Mouse (Mus musculus): Measurements from ENCODE around the gene Ppp4r3a. TPM values are rescaled to one million over a fixed set of nuclear protein-coding genes. Genes with fewer than 3 reads are reported as not detected.

Gene Ppp4r3a
- polyA plus RNA-seq, 1 experiment from 2014 or later: 27.0 TPM

DNA sequence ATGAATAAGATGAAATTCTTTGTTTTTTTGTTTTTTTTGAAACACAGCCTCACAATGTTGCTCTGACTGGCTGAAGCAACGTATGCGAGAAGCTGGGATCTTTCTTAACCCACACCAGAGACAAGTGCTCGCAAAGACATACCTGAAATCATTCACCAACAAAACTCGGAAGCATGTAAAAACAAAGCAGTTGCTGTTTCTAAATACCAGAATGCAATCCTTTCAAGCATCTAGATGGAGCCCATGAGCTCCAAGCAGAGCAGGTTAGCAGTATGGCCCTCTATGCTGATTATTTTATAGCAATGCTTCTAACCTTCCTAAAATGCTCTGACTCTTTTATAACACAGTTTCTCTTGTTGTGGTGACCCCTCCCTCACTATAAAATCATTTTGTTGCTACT lies 735 bp upstream of the Ppp4r3a start:
- H3K4me1 ChIP-seq (replicated peaks): peaks cover 25% of the 10 kb centered on the region
- H3K27me3 ChIP-seq: no peaks in the 10 kb centered on the region
- WGBS: 8% methylated on average over 4 of the region's 4 CpGs
- H3K9ac ChIP-seq: peak overlapping the region; percentile 99
- no peaks in the 10 kb centered on the region for H3K36me3 ChIP-seq
- H3K4me3 ChIP-seq: peak overlapping the region; percentile 97
- peak overlapping the region; percentile 76 for H3K4me2 ChIP-seq
- H3K27ac ChIP-seq: peak overlapping the region; percentile 99
- H3K9me3 ChIP-seq (replicated peaks): no peaks in the 10 kb centered on the region
- no peak for ATAC-seq (replicated peaks; ENCODE audit: insufficient number of reproducible peaks, insufficient read depth, low FRiP score, low read depth)

DNA sequence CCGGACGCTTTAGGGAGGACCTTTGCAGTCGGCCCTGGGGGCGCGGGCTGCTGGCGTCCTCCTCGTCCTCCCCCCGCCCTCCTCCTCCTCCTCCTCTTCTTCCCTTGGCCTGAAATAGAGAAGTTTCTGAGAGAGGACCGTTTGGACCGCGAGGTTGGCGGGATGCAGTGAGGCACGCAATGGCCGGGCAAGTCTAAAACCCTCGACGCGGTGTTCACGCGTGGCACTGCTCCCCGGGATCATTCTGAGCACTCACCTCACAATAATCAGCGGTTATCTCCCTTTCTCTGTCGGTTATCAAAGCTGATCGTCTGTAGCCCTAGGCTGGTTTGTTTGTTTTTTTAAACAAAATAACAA lies 315 bp upstream of the Ppp4r3a start:
- peaks cover 28% of the 10 kb centered on the region for H3K4me1 ChIP-seq (replicated peaks)
- peak; percentile 41 for ATAC-seq (replicated peaks; ENCODE audit: insufficient number of reproducible peaks, insufficient read depth, low FRiP score, low read depth)
- peak overlapping the region; percentile 97 for H3K4me3 ChIP-seq
- peak overlapping the region; percentile 76 for H3K4me2 ChIP-seq
- H3K27me3 ChIP-seq: no peaks in the 10 kb centered on the region
- whole genome bisulfite sequencing: under 1% methylated on average over 23 of the region's 23 CpGs
- peak overlapping the region; percentile 99 for H3K9ac ChIP-seq
- H3K36me3 ChIP-seq: no peaks in the 10 kb centered on the region
- peak overlapping the region; percentile 99 for H3K27ac ChIP-seq
- H3K9me3 ChIP-seq (replicated peaks): no peaks in the 10 kb centered on the region

- peak overlapping the region; percentile 76 for H3K4me2 ChIP-seq
- peak overlapping the region; percentile 99 for H3K27ac ChIP-seq
- no peaks in the 10 kb centered on the region for H3K36me3 ChIP-seq
- no peaks in the 10 kb centered on the region for H3K9me3 ChIP-seq (replicated peaks)
- H3K4me3 ChIP-seq: peak overlapping the region; percentile 97
- under 1% methylated on average over 68 of the region's 69 CpGs for WGBS
- ATAC-seq (replicated peaks; ENCODE audit: insufficient number of reproducible peaks, insufficient read depth, low FRiP score, low read depth): peak; percentile 28
- H3K9ac ChIP-seq: peak overlapping the region; percentile 99
- H3K4me1 ChIP-seq (replicated peaks): peaks cover 25% of the 10 kb centered on the region
- no peaks in the 10 kb centered on the region for H3K27me3 ChIP-seq
Measured at GRCm38 (mm10) chr12:101082296-101083075, 1.0 kb downstream of the Ppp4r3a start.

DNA sequence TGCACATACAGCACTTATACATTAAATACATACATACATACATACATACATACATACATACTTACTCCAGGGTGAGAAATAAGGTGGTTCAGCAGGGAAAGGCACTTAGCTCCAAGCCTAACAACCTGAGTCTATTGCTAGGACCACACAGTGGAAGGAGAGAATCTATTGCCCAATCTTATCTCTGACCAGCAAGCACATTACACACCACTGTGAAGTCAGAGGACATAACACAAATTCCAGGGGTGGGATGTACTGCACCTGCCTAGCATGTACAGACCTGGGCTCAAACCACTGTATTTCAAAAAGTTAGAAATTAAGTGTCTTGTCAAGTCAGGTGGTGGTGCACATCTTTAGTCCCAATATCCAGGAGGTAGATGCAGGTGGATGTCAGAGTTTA lies 5.5 kb downstream of the Ppp4r3a start:
- Histone ChIP-seq H3K4me1 (replicated peaks) (peaks cover 24% of the 10 kb centered on the region), H3K4me3 (no peak overlapping the region), H3K36me3 (no peaks in the 10 kb centered on the region), H3K9me3 (replicated peaks) (no peaks in the 10 kb centered on the region), H3K4me2 (no peak overlapping the region), H3K27me3 (no peaks in the 10 kb centered on the region), H3K27ac (no peak overlapping the region), H3K9ac (no peak overlapping the region)
- ATAC-seq (replicated peaks; ENCODE audit: insufficient number of reproducible peaks, insufficient read depth, low FRiP score, low read depth): no peak

GRCm38 (mm10) chr12:101075433-101075832 lies 8.1 kb downstream of the Ppp4r3a start:
- H3K4me1 ChIP-seq (replicated peaks): peaks cover 16% of the 10 kb centered on the region
- no peak for ATAC-seq (replicated peaks; ENCODE audit: insufficient number of reproducible peaks, insufficient read depth, low FRiP score, low read depth)
- 68% methylated on average over 3 of the region's 3 CpGs for WGBS
- no peaks in the 10 kb centered on the region for H3K36me3 ChIP-seq
- no peak overlapping the region for H3K4me3 ChIP-seq
- H3K27me3 ChIP-seq: no peaks in the 10 kb centered on the region
- no peak overlapping the region for H3K4me2 ChIP-seq
- H3K9ac ChIP-seq: no peak overlapping the region
- no peak overlapping the region for H3K27ac ChIP-seq
- no peaks in the 10 kb centered on the region for H3K9me3 ChIP-seq (replicated peaks)

GRCm38 (mm10) chr12:101074821-101075429 lies 8.6 kb downstream of the Ppp4r3a start:
- Histone ChIP-seq H3K4me2 (no peak overlapping the region), H3K4me3 (no peak overlapping the region), H3K4me1 (replicated peaks) (peaks cover 15% of the 10 kb centered on the region), H3K36me3 (no peaks in the 10 kb centered on the region), H3K27me3 (no peaks in the 10 kb centered on the region), H3K9ac (no peak overlapping the region), H3K27ac (no peak overlapping the region), H3K9me3 (replicated peaks) (no peaks in the 10 kb centered on the region)
- 86% methylated on average over 4 of the region's 4 CpGs for WGBS
- ATAC-seq (replicated peaks; ENCODE audit: insufficient number of reproducible peaks, insufficient read depth, low FRiP score, low read depth): no peak

DNA sequence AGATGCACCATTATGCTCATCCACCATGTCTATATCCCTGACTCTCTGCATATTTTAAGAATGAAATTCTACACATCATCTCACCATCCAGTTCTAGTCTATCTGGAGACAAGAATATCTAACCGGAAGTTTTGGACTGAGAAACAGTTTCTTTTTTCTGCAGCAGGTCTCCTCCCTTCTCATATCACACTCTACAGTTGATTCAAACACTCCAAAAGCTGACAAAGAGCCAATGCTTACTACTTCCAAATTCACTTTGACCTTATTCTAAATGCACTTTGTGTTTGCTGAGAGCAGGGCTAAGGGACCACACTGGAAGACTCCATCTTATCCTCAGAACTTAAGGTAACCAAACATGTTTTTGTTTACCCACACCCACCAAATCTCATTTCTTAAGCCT lies 13.7 kb downstream of the Ppp4r3a start:
- H3K4me2 ChIP-seq: no peak overlapping the region

DNA sequence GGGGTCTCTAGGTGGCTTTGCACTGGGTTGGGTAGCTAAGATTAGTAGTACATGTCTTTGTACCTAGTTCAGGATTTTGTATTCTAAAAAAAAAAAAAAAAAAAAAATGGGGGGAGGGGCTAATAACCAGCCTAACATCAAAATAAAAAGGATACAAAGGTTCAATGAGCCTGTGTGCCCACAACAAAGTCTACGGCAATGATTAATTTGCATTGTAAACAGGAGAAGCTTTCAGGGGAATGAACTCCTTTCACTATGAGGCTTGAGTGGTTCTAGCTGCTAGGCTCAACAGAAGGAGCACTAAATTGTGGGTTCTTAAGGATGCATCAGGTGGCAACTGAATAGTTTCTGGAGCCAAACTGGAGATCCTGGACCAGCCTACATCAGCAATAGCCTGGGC lies 17.2 kb downstream of the Ppp4r3a start:
- no peak for ATAC-seq (replicated peaks; ENCODE audit: insufficient number of reproducible peaks, insufficient read depth, low FRiP score, low read depth)
- H3K4me2 ChIP-seq: no peak overlapping the region
- H3K27ac ChIP-seq: peak overlapping the region; percentile 29
- H3K9ac ChIP-seq: no peak overlapping the region
- no peak overlapping the region for H3K4me3 ChIP-seq
- peaks cover 11% of the 10 kb centered on the region for H3K4me1 ChIP-seq (replicated peaks)
- peaks cover 44% of the 10 kb centered on the region for H3K36me3 ChIP-seq
- no peaks in the 10 kb centered on the region for H3K9me3 ChIP-seq (replicated peaks)
- 84% methylated on average over 1 of the region's 1 CpGs for WGBS
- H3K27me3 ChIP-seq: no peaks in the 10 kb centered on the region

More for the DNA sequence above, 13.7 kb downstream of the Ppp4r3a start:
- Histone ChIP-seq H3K4me1 (replicated peaks) (peaks cover 13% of the 10 kb centered on the region), H3K4me3 (no peak overlapping the region), H3K27ac (0 out of 2 replicates have a peak overlapping the region, but pooled peaks have one; percentile 7), H3K9ac (no peak overlapping the region), H3K27me3 (no peaks in the 10 kb centered on the region), H3K9me3 (replicated peaks) (no peaks in the 10 kb centered on the region), H3K36me3 (peaks cover 15% of the 10 kb centered on the region; the same call in 1 of the 2 replicates)
- WGBS: 40% methylated on average over 1 of the region's 1 CpGs
- ATAC-seq (replicated peaks; ENCODE audit: insufficient number of reproducible peaks, insufficient read depth, low FRiP score, low read depth): no peak

DNA sequence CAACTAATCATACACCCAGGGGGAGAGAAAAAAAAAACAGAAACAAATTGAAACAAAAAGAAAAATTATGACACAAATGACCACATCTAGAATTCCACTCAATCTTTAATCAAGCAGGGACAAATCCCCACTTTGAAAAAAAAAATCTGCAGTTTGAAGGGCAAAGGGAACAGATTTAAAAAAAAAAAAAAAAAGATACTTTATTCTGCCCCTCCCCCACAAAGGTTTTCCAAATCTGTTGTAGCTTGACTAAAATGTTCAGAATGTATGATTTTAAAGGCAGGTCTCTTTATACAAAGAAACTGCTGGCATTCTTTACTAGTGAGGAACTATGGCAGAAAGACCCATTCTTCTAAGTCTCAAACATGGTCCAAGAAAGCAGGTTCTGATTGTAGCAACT lies 43.5 kb downstream of the Ppp4r3a start:
- Histone ChIP-seq H3K4me1 (replicated peaks) (no peaks in the 10 kb centered on the region), H3K27ac (no peak overlapping the region), H3K4me3 (no peak overlapping the region), H3K36me3 (peaks cover 60% of the 10 kb centered on the region), H3K4me2 (no peak overlapping the region), H3K9me3 (replicated peaks) (no peaks in the 10 kb centered on the region), H3K9ac (no peak overlapping the region), H3K27me3 (no peaks in the 10 kb centered on the region)
- ATAC-seq (replicated peaks; ENCODE audit: insufficient number of reproducible peaks, insufficient read depth, low FRiP score, low read depth): no peak

- Histone ChIP-seq H3K4me1 (replicated peaks) (peaks cover 30% of the 10 kb centered on the region), H3K36me3 (no peaks in the 10 kb centered on the region), H3K9ac (peak within 1 kb of the TSS; percentile 74), H3K27ac (peak within 1 kb of the TSS; percentile 71), H3K4me2 (peak within 1 kb of the TSS; percentile 93), H3K4me3 (peak within 1 kb of the TSS; percentile 73), H3K9me3 (replicated peaks) (no peaks in the 10 kb centered on the region), H3K27me3 (peaks cover 37% of the 10 kb centered on the region)
- ATAC-seq (replicated peaks; ENCODE audit: insufficient number of reproducible peaks, insufficient read depth, low FRiP score, low read depth): peak; percentile 82
- WGBS: under 1% methylated on average over 56 of the region's 56 CpGs
Measured at GRCm38 (mm10) chr12:101028954-101029731, 54.4 kb downstream of the Ppp4r3a start, which contains the start of gene Ccdc88c. TSS of gene Ccdc88c (minus strand) at chr12:101029056.

DNA sequence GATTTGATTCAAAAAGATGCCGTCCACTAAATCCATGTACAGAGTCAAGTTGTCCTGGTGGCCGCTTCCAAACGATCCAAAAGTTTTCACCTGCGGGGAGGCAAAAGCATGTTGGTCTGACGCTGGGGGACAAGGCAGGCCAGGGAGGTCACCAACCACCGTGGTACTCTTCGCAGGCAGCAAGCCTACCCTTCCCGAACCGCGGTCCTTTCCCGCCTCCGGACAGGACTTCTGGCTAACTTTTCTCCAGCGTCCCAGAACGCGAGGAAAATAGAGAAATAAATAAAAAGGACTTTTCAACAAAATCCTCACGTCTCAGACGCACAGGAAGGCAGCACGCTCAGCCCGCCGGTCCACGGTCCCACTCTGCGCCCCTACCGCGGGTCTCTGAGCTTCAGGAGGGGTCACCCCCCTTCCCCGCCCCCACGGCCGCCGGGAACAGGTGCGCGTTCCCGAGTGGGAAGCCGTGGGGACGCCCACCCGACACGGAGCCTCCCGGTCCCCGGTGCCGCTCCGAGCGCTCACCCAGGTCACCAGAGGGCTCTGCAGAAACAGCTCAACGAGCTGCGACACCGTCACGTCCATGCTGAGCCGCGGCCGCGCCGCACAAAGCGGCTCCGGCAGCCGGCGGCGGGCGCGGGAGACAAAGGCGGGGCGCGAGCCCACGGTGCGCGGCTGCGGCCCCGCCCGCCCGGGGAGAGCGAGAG lies 55.1 kb downstream of the Ppp4r3a start:
- no peaks in the 10 kb centered on the region for H3K9me3 ChIP-seq (replicated peaks)
- no peaks in the 10 kb centered on the region for H3K36me3 ChIP-seq
- no peak; the same call in 1 of the 2 replicates for ATAC-seq (replicated peaks; ENCODE audit: insufficient number of reproducible peaks, insufficient read depth, low FRiP score, low read depth)
- under 1% methylated on average over 67 of the region's 67 CpGs for WGBS
- H3K9ac ChIP-seq: peak overlapping the region; percentile 74
- H3K4me2 ChIP-seq: peak overlapping the region; percentile 93
- H3K4me3 ChIP-seq: peak overlapping the region; percentile 73
- peak overlapping the region; percentile 71 for H3K27ac ChIP-seq
- H3K27me3 ChIP-seq: peaks cover 42% of the 10 kb centered on the region
- peaks cover 30% of the 10 kb centered on the region for H3K4me1 ChIP-seq (replicated peaks)

Data from heart, embryonic 15.5 days (tissue).